Mouse (Mus musculus): ENCODE measurements around the gene Susd1.

DNA sequence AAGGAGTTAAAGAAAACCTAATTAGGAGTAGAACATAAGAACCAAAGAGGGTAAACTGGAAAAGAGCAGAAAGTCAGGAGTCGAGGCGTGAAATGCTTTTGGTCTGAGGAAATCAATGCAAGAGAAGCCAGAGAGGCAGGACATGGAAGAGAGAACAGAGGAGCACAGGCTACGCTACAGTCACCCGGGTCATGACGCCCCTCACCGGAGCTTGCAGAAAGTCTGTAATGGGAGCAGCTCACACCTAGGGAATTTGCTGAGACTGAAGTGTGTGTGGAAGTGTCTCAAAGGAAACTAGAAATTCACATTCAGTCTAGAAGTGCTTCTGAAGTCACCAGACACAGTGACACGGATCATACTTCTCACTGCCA lies 102.0 kb downstream of the Susd1 start:
- TF ChIP-seq CTCF (conservative IDR thresholded peaks at IDR 0.05; ENCODE audit: low read length) (no peak), POU5F1 (IDR thresholded peaks at IDR 0.05; ENCODE audit: borderline replicate concordance, low read length) (no peak)
